Mouse (Mus musculus) C2C12 (cell line): ENCODE measurements at regions not wholly inside any gene's neighbourhood (a gene's known extent, or its start where the extent isn't known, plus 50 kb on each side); places are given as distances from the start of the nearest gene placed in this dataset.

Source experiments
- H3K27me3 ChIP-seq: one replicate; pipeline ENCODE4 v1.6.1; 2011; ENCODE audit not compliant: control insufficient read depth, insufficient read depth, insufficient read length
- H3K36me3 ChIP-seq: one replicate; pipeline ENCODE4 v1.6.1; 2011; ENCODE audit not compliant: control insufficient read depth, insufficient read depth
- H3K4me3 ChIP-seq: one replicate; pipeline ENCODE4 v1.5.1; 2011; ENCODE audit warnings: mild to moderate bottlenecking, control low read depth; ENCODE audit not compliant: poor library complexity, insufficient read depth, severe bottlenecking
- H3K79me2 ChIP-seq: one replicate; pipeline ENCODE4 v1.6.1; 2011; ENCODE audit not compliant: control insufficient read depth, insufficient read depth
- H3K79me3 ChIP-seq: one replicate; pipeline ENCODE4 v1.6.1; 2011; ENCODE audit warnings: low read depth, control low read depth
- H3ac ChIP-seq: one replicate; pipeline ENCODE3; 2011; ENCODE audit warnings: low read depth; ENCODE audit not compliant: control insufficient read depth, insufficient read length
- CEBPB ChIP-seq: IDR thresholded peaks from one replicate; pipeline ENCODE4 v1.6.1; 2011; ENCODE audit warnings: low read depth, mild to moderate bottlenecking, control low read depth, moderate library complexity
- CTCF ChIP-seq: IDR thresholded peaks from one replicate; pipeline ENCODE4 v1.5.1; 2011; ENCODE audit not compliant: control insufficient read depth, insufficient read depth, insufficient read length
- FOSL1 ChIP-seq: IDR thresholded peaks from one replicate; pipeline ENCODE4 v1.8.0; 2011; ENCODE audit warnings: mild to moderate bottlenecking, low read length; ENCODE audit not compliant: poor library complexity, insufficient read depth, severe bottlenecking
- MAX ChIP-seq: IDR thresholded peaks from one replicate; pipeline ENCODE4 v1.6.1; 2011; ENCODE audit warnings: mild to moderate bottlenecking, control low read depth
- MYOD1 ChIP-seq: IDR thresholded peaks from one replicate; pipeline ENCODE4 v1.6.1; 2011; ENCODE audit warnings: low read depth; ENCODE audit not compliant: control insufficient read depth, insufficient read length
- MYOG ChIP-seq: IDR thresholded peaks from one replicate; pipeline ENCODE4 v1.6.1; 2011; ENCODE audit not compliant: control insufficient read depth, insufficient read length; ENCODE audit errors: extremely low read depth
- USF1 ChIP-seq: IDR thresholded peaks from one replicate; pipeline ENCODE4 v1.6.1; 2011; ENCODE audit warnings: low read depth, mild to moderate bottlenecking, control low read depth, moderate library complexity

- Histone ChIP-seq H3K79me3 (no peaks in the 10 kb centered on the region), H3ac (no peak overlapping the region), H3K4me3 (no peak overlapping the region), H3K27me3 (no peaks in the 10 kb centered on the region), H3K36me3 (no peaks in the 10 kb centered on the region), H3K79me2 (no peaks in the 10 kb centered on the region)
- TF ChIP-seq MYOG, result no peak
- TF ChIP-seq CEBPB, result no peak
- TF ChIP-seq MAX, result no peak
- no peak for TF ChIP-seq USF1
- no peak for TF ChIP-seq FOSL1
- TF ChIP-seq CTCF, result no peak
- TF ChIP-seq MYOD1, result no peak
Measured at GRCm38 (mm10) chr9:116259569-116259968, 84.4 kb upstream of the Tgfbr2 start.

- Histone ChIP-seq H3K36me3 (no peaks in the 10 kb centered on the region), H3K79me2 (no peaks in the 10 kb centered on the region), H3K27me3 (no peaks in the 10 kb centered on the region), H3K79me3 (no peaks in the 10 kb centered on the region), H3ac (no peak overlapping the region), H3K4me3 (no peak overlapping the region)
- no peak for TF ChIP-seq CTCF
- no peak for TF ChIP-seq FOSL1
- TF ChIP-seq MYOG, result no peak
- TF ChIP-seq CEBPB, result no peak
- TF ChIP-seq USF1, result no peak
- no peak for TF ChIP-seq MAX
- TF ChIP-seq MYOD1, result no peak
Measured at GRCm38 (mm10) chr9:116253546-116253945, 78.4 kb upstream of the Tgfbr2 start.

- H3K79me2 ChIP-seq, result no peaks in the 10 kb centered on the region
Measured at GRCm38 (mm10) chr9:116252788-116253187, 77.6 kb upstream of the Tgfbr2 start.

GRCm38 (mm10) chr9:116249791-116250190 is 74.6 kb upstream of the Tgfbr2 start:
- TF ChIP-seq FOSL1 (no peak), MYOD1 (no peak), USF1 (no peak), CEBPB (no peak), CTCF (no peak), MYOG (no peak)
- H3K36me3 ChIP-seq, result no peaks in the 10 kb centered on the region
- H3K79me3 ChIP-seq, result no peaks in the 10 kb centered on the region
- H3K79me2 ChIP-seq, result no peaks in the 10 kb centered on the region
- H3ac ChIP-seq, result no peak overlapping the region
- H3K4me3 ChIP-seq, result no peak overlapping the region
- no peaks in the 10 kb centered on the region for H3K27me3 ChIP-seq

More at GRCm38 (mm10) chr9:116252788-116253187, 77.6 kb upstream of the Tgfbr2 start:
- Histone ChIP-seq H3K36me3 (no peaks in the 10 kb centered on the region), H3K4me3 (no peak overlapping the region), H3K27me3 (no peaks in the 10 kb centered on the region), H3K79me3 (no peaks in the 10 kb centered on the region), H3ac (no peak overlapping the region)
- TF ChIP-seq FOSL1, result no peak

GRCm38 (mm10) chr9:116245136-116245535 is 70.0 kb upstream of the Tgfbr2 start:
- H3K79me3 ChIP-seq, result no peaks in the 10 kb centered on the region
- no peak for TF ChIP-seq CTCF
- H3K4me3 ChIP-seq, result no peak overlapping the region
- no peaks in the 10 kb centered on the region for H3K36me3 ChIP-seq
- no peaks in the 10 kb centered on the region for H3K79me2 ChIP-seq
- H3ac ChIP-seq, result no peak overlapping the region
- no peaks in the 10 kb centered on the region for H3K27me3 ChIP-seq

- no peak overlapping the region for H3K4me3 ChIP-seq
- H3ac ChIP-seq, result no peak overlapping the region
- H3K27me3 ChIP-seq, result no peaks in the 10 kb centered on the region
- no peaks in the 10 kb centered on the region for H3K79me3 ChIP-seq
- no peaks in the 10 kb centered on the region for H3K79me2 ChIP-seq
- H3K36me3 ChIP-seq, result no peaks in the 10 kb centered on the region
- TF ChIP-seq CTCF (no peak), CEBPB (no peak), MYOD1 (no peak), MYOG (no peak)
Measured at GRCm38 (mm10) chr9:116244619-116244899, 69.4 kb upstream of the Tgfbr2 start.
